Mouse (Mus musculus) hindbrain, embryonic 15.5 days (tissue): ENCODE data around the gene Inhbb. TPM values are rescaled to one million over a fixed set of nuclear protein-coding genes. Genes with fewer than 3 reads are reported as not detected.

Experiments used
- ATAC-seq: fragments of 200-750 bp; cut with Nextera tagmentation; 2 replicates; pipeline ENCODE4 v1.8.0; 2017; ENCODE audit warnings: low read depth, moderate number of reproducible peaks, moderate TSS enrichment; ENCODE audit not compliant: low FRiP score
- H3K27ac ChIP-seq: fragments of 300-500 bp; sonication (generic); replicated peaks from 2 replicates; pipeline ENCODE4 v1.5.1; 2015; ENCODE audit warnings: mild to moderate bottlenecking, inconsistent platforms
- H3K27me3 ChIP-seq: fragments of 300-500 bp; sonication (generic); 2 replicates; pipeline ENCODE4 v1.6.1; 2015; ENCODE audit warnings: control low read depth, inconsistent platforms
- H3K36me3 ChIP-seq: fragments of 300-500 bp; sonication (generic); 2 replicates; pipeline ENCODE4 v1.6.1; 2015; ENCODE audit warnings: control low read depth, inconsistent platforms
- H3K4me1 ChIP-seq: fragments of 300-500 bp; sonication (generic); replicated peaks from 2 replicates; pipeline ENCODE4 v1.6.1; 2015; ENCODE audit warnings: control low read depth, inconsistent platforms
- H3K4me2 ChIP-seq: fragments of 300-500 bp; sonication (generic); 2 replicates; pipeline ENCODE4 v1.6.1; 2015; ENCODE audit warnings: moderate library complexity, mild to moderate bottlenecking, inconsistent platforms
- H3K4me3 ChIP-seq: fragments of 300-500 bp; sonication (generic); 2 replicates; pipeline ENCODE4 v1.5.1; 2015; ENCODE audit warnings: mild to moderate bottlenecking, inconsistent platforms
- H3K9ac ChIP-seq: fragments of 300-500 bp; sonication (generic); 2 replicates; pipeline ENCODE4 v1.6.1; 2015; ENCODE audit warnings: inconsistent platforms
- H3K9me3 ChIP-seq: fragments of 300-500 bp; sonication (generic); 2 replicates; pipeline ENCODE4 v1.6.1; 2016; ENCODE audit warnings: control low read depth, inconsistent platforms
- WGBS: fragments of 180-500 bp; shearing (Covaris S2); methylation state at CpG from one replicate; pipeline ENCODE4 v1.1.7; 2015; 5-methylcytosine and 5-hydroxymethylcytosine counted together
- polyA plus RNA-seq: library from polyadenylated mRNA; unstranded; fragments of >200 nt; fragmentation: Nextera tagmentation; extraction: Ambion mirVana; gene quantifications from 2 replicates; pipeline ENCODE4 v1.2.1, GENCODE M21; 2015

The Inhbb gene
- polyA plus RNA-seq, 1 experiment from 2014 or later, result 3.0 TPM

DNA sequence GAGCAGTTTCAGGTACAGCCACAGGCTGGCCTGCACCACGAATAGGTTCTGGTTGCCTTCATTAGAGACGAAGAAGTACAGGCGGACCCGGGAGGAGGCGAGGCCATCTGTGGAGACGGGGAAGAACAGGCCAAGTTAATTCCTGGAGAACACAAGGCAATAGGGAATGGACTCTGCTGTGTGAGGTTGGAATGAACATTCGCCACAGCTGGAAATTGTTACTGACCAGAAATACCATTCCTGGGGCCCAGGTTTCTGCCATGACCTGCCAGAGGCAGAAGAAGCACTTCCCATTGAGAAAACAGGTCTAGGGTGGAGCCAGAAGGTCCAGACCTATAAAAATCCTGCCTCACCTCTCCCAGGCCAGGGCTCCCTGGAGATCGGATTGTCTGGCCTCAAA is 4.1 kb downstream of the Inhbb start:
- H3K27me3 ChIP-seq, result peaks cover 51% of the 10 kb centered on the region
- ATAC-seq, result no peak
- H3K4me1 ChIP-seq, result peaks cover 62% of the 10 kb centered on the region
- 0 out of 2 replicates have a peak overlapping the region, but pooled peaks have one; percentile 51 for H3K4me3 ChIP-seq
- no peak overlapping the region for H3K27ac ChIP-seq
- H3K9ac ChIP-seq, result no peak overlapping the region
- no peaks in the 10 kb centered on the region for H3K9me3 ChIP-seq
- 66% methylated on average over 8 of the region's 8 CpGs for WGBS
- peak overlapping the region; percentile 85 for H3K4me2 ChIP-seq
- H3K36me3 ChIP-seq, result no peaks in the 10 kb centered on the region

DNA sequence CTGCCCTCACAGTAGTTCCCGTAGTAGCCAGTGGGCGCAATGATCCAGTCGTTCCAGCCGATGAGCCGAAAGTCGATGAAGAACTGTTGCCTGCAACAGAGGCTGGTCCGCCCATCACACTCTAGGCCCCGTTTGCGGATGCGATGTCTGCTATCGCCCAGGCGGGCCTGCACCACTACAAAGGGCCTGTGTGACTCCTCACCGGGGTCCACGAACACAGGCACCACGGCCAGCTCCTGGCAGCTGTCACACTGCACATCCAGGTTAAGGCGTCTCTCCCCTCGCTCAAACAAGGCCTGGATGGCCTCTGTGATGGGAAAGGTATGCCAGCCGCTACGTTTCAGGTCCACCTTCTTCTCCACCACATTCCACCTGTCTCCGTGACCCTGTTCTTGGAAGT is 4.5 kb downstream of the Inhbb start:
- H3K4me1 ChIP-seq, result peaks cover 58% of the 10 kb centered on the region
- ATAC-seq, result no peak
- H3K4me2 ChIP-seq, result peak overlapping the region; percentile 85; the same call in 1 of the 2 replicates
- no peak overlapping the region for H3K9ac ChIP-seq
- no peak overlapping the region for H3K27ac ChIP-seq
- H3K36me3 ChIP-seq, result no peaks in the 10 kb centered on the region
- H3K27me3 ChIP-seq, result peaks cover 47% of the 10 kb centered on the region
- WGBS, result 78% methylated on average over 20 of the region's 20 CpGs
- no peak overlapping the region for H3K4me3 ChIP-seq
- H3K9me3 ChIP-seq, result no peaks in the 10 kb centered on the region

DNA sequence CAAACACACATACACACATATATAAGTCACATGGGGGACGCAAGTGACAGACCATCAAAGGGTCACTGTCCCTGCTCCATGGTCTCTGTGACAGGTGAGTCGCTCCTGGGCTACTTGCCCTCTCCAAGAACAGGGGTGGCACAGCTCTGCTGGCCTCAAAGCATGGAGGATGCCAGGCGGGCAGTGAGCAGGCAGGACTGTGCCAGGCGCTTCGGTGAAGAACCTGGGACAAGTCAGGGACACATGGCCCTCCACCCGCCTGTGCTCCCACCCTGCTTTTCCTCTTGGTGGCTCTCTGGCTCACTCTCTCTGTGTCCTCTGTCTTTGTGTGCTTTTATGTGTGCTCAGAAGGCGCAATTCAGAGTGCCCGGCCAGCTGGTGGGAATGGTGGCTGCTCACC is 5.4 kb downstream of the Inhbb start:
- Histone ChIP-seq H3K27ac (no peak overlapping the region), H3K4me1 (peaks cover 49% of the 10 kb centered on the region)

DNA sequence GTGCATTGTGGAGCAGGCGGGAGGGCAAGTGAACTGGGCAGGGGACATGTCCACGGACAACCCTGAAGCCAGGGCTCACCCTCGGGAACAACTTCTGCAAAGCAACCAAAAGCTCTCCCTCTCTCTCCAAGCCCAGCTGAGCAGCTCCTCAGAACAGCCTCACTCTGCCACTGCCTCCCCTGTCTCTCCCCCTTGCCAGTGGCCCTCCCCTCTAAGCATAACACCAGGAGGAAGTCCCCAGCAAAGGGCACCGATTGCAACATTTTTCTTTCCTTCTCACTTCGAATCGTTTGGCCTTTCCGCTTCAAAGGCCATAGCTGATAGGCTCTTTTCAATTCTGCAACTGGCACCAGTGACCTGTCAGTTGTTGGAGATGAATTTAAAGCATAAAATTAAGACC is 5.9 kb downstream of the Inhbb start:
- H3K4me2 ChIP-seq, result no peak overlapping the region
- H3K27ac ChIP-seq, result no peak overlapping the region
- no peak overlapping the region for H3K4me3 ChIP-seq
- 64% methylated on average over 7 of the region's 7 CpGs for WGBS
- no peaks in the 10 kb centered on the region for H3K9me3 ChIP-seq
- H3K27me3 ChIP-seq, result peaks cover 42% of the 10 kb centered on the region
- peaks cover 45% of the 10 kb centered on the region for H3K4me1 ChIP-seq
- H3K36me3 ChIP-seq, result no peaks in the 10 kb centered on the region
- no peak for ATAC-seq
- no peak overlapping the region for H3K9ac ChIP-seq

More for the DNA sequence above, 5.4 kb downstream of the Inhbb start:
- WGBS, result 66% methylated on average over 8 of the region's 8 CpGs
- Histone ChIP-seq H3K9me3 (no peaks in the 10 kb centered on the region), H3K27me3 (peaks cover 42% of the 10 kb centered on the region), H3K9ac (no peak overlapping the region), H3K36me3 (no peaks in the 10 kb centered on the region), H3K4me3 (no peak overlapping the region), H3K4me2 (no peak overlapping the region)
- no peak for ATAC-seq

DNA sequence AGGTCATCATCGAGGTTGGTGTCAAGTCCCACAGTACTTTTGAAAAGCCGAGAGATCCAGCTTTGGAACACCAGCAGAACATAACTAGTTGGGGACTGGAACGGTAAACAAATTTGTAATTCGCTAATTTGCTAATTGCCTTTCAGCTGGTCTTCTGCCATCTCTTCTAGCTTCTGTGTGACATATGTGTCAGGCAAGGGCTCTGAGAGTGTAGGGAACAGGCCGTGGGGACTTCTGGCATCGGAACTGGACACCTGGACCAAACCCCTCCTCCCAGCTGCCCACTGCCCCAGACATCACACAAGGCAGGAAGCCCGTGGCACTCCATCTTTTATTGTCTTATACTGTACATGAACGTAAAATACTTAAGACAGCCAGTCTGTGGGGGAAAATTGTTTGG is 6.9 kb downstream of the Inhbb start:
- H3K27ac ChIP-seq, result no peak overlapping the region
- H3K4me3 ChIP-seq, result no peak overlapping the region
- WGBS, result 73% methylated on average over 8 of the region's 8 CpGs
- ATAC-seq, result no peak
- H3K4me1 ChIP-seq, result peaks cover 35% of the 10 kb centered on the region
- no peak overlapping the region for H3K4me2 ChIP-seq
- H3K9ac ChIP-seq, result no peak overlapping the region
- no peaks in the 10 kb centered on the region for H3K36me3 ChIP-seq
- H3K27me3 ChIP-seq, result peaks cover 39% of the 10 kb centered on the region
- H3K9me3 ChIP-seq, result no peaks in the 10 kb centered on the region

DNA sequence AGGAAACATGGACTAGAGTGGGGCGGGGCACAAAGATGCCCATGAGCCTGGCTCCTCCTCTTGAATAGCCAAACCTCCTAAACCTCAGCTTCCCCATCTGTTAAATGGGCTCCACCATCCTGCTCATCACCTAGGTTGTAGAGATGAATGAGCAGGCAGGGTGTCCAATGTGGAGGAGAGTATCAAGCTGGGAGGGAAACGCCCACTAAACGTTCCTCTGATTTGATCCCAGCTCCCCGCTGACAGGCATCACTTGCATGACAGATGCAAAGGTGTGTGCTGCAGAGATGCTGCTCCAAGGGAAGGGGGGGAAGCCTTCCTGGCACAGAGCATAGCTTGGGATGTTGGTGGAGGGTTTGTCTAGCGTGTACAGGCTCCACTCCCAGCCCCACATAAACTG is 11.4 kb downstream of the Inhbb start:
- Histone ChIP-seq H3K4me3 (no peak overlapping the region), H3K9me3 (no peaks in the 10 kb centered on the region), H3K9ac (no peak overlapping the region), H3K27me3 (no peaks in the 10 kb centered on the region; the same call in 1 of the 2 replicates), H3K4me2 (no peak overlapping the region), H3K27ac (no peak overlapping the region), H3K36me3 (no peaks in the 10 kb centered on the region), H3K4me1 (peaks cover 7% of the 10 kb centered on the region; the same call in 1 of the 2 replicates)
- WGBS, result 73% methylated on average over 5 of the region's 5 CpGs
- ATAC-seq, result no peak

DNA sequence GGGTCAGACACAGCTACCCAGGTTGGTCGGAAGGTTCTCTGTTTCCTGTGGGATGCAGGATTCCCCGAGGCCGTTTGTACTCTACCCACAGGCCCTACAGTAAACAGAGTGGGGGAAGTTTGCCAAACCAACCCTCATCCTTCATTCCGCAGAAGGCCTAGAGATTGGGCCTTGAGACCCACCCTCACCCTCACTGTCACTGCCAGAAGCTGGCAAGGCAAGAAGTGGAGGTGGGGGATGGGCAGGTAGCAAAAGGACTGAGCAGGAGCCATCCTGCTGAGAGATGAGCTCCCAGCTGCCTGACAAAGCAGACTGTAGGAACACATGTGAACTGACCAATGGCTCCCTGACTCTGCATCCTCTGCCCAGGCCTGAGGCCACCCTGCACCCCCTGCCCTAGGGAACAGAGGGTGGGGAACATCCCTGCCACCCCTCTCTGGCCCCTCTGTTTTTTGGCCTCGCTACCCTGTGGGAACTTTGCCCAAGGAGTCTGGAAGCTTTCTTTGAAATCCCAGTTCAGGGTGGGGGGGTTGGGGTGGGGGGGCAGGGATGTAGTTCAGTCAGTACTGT is 12.4 kb downstream of the Inhbb start:
- H3K9me3 ChIP-seq, result no peaks in the 10 kb centered on the region
- peak; percentile 64 for ATAC-seq
- WGBS, result 51% methylated on average over 5 of the region's 5 CpGs

DNA sequence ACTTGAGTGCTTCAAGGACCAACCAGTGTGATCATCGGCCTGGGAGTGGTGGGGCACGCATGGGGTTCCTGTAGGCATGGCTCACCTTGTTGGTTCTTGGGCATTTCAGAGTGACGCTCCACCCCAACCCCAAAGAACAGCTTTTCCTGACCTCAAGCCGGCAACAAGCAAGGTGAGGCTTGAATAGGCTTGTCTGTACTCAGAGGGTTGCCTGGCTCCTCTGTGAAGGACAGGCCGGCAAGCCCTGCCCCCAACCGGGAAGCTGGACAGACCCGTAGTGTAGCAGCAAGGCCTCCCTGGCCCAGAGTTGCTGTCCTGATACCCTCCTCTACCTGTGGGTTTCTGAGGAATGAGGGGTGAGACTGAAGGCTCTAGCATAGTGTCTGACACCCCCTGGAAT is 12.9 kb downstream of the Inhbb start:
- peaks cover 7% of the 10 kb centered on the region; the same call in 1 of the 2 replicates for H3K4me1 ChIP-seq
- H3K4me2 ChIP-seq, result no peak overlapping the region
- ATAC-seq, result peak; percentile 17; the same call in 1 of the 2 replicates
- WGBS, result 67% methylated on average over 7 of the region's 7 CpGs
- H3K9me3 ChIP-seq, result no peaks in the 10 kb centered on the region
- H3K36me3 ChIP-seq, result no peaks in the 10 kb centered on the region
- H3K27ac ChIP-seq, result no peak overlapping the region
- H3K4me3 ChIP-seq, result no peak overlapping the region
- no peak overlapping the region for H3K9ac ChIP-seq
- no peaks in the 10 kb centered on the region for H3K27me3 ChIP-seq

More for the DNA sequence above, 12.4 kb downstream of the Inhbb start:
- peaks cover 7% of the 10 kb centered on the region; the same call in 1 of the 2 replicates for H3K4me1 ChIP-seq
- no peaks in the 10 kb centered on the region for H3K36me3 ChIP-seq
- H3K4me2 ChIP-seq, result no peak overlapping the region
- peak overlapping the region; percentile 46; the same call in 1 of the 2 replicates for H3K27ac ChIP-seq
- H3K27me3 ChIP-seq, result no peaks in the 10 kb centered on the region; the same call in 1 of the 2 replicates
- H3K9ac ChIP-seq, result no peak overlapping the region
- H3K4me3 ChIP-seq, result no peak overlapping the region

DNA sequence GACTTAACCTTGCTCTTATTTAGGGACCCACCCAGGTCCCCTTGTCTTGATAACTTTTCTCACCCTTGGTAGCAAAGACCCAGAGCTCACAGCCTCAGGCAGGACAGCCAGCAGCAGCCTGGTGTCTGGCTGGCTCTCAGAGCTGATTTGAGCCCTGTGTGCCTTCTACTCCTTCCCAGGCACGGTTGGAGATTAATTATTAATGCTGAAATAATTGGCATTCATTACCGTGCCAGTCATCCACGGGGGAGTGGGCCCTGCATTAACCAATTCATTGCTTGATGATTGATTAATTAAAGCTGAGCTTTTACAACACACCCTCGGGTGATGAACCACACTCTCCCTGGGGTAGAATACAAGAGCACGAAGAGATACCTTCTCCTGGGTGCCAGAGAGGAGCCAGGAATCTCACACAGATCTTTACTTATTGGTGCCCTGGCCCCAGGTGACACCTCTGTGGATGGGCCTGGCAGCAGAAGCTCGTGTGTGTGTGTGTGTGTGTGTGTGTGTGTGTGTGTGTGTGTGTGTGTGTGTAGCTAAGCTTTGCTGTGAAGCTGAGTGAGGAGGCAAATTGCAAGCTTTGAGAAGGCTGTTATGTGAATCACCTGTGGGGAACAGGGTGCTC is 14.2 kb downstream of the Inhbb start:
- Histone ChIP-seq H3K9ac (no peak overlapping the region), H3K4me3 (no peak overlapping the region), H3K4me1 (peaks cover 7% of the 10 kb centered on the region; the same call in 1 of the 2 replicates), H3K4me2 (no peak overlapping the region), H3K36me3 (no peaks in the 10 kb centered on the region), H3K27me3 (no peaks in the 10 kb centered on the region), H3K9me3 (no peaks in the 10 kb centered on the region), H3K27ac (no peak overlapping the region)
- WGBS, result 15% methylated on average over 6 of the region's 6 CpGs
- peak; percentile 55; the same call in 1 of the 2 replicates for ATAC-seq

DNA sequence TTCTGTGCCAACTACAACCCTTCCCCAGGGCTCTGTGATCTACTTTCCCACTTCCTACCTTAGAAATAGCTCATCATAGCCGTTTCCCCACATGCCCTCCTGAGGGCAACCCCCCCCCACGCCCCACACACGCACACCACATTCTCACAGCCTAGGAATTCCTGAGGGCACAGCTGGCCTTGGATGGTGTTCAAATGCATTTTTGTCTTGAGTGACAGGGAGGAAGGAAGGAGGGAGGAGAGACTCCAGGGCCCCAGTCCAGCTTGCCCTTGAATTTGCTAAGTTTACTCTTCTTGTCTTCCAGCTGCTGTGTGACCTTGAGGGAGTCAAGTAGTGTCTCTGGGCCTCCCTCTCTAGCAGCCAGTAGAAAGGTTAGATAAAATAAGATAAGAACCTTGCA is 17.2 kb downstream of the Inhbb start:
- Histone ChIP-seq H3K4me2 (no peak overlapping the region), H3K4me1 (peaks cover 4% of the 10 kb centered on the region; the same call in 1 of the 2 replicates), H3K36me3 (no peaks in the 10 kb centered on the region), H3K27ac (no peak overlapping the region), H3K9ac (no peak overlapping the region), H3K9me3 (no peaks in the 10 kb centered on the region), H3K4me3 (no peak overlapping the region), H3K27me3 (no peaks in the 10 kb centered on the region)
- WGBS, result 29% methylated on average over 3 of the region's 3 CpGs
- no peak for ATAC-seq

DNA sequence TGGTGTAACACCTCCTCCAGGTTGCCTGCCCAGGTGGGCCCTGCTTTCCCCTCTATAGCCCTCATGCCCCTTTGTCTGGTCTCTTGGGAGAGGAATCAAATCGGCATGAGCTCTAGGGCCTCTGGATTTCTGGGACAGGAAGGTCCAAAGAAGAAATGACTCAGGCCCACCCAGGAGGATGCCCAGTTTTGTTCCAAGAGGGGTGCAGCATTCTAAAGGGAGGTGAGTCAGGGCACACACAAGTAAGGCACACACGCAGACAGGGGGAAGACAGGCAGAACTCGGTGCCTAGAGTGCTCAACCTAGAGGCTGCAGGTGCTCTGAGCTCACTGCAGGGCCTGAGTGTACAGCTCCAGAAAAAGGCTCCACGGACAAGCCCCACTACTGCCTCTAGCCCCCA is 17.7 kb downstream of the Inhbb start:
- no peaks in the 10 kb centered on the region for H3K36me3 ChIP-seq
- no peaks in the 10 kb centered on the region for H3K9me3 ChIP-seq
- no peak overlapping the region for H3K4me2 ChIP-seq
- H3K27me3 ChIP-seq, result no peaks in the 10 kb centered on the region
- no peaks in the 10 kb centered on the region for H3K4me1 ChIP-seq
- 80% methylated on average over 4 of the region's 4 CpGs for WGBS
- no peak overlapping the region for H3K4me3 ChIP-seq
- no peak overlapping the region for H3K9ac ChIP-seq
- no peak overlapping the region for H3K27ac ChIP-seq
- no peak for ATAC-seq

DNA sequence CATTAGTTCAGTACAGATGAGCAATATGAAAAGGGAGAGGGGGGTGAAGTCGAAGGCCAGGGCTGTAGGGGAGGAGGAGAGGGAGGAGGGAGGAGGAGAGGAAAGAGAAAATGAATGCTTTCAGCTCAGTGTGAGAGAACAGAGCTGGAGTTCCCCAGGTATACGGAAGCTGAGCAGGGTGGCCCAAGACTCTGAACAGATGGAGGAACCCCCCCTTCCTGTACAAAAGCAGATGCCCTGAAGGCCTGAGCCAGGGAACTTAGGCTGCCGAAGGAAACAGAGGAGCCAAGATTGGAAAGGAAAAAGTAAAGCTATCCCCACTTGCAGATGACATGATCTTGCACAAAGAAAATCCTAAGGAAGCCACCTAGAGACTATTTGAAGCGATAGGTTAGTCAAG is 20.8 kb downstream of the Inhbb start:
- H3K4me1 ChIP-seq, result no peaks in the 10 kb centered on the region
- 59% methylated on average over 4 of the region's 4 CpGs for WGBS
- no peaks in the 10 kb centered on the region for H3K27me3 ChIP-seq
- H3K36me3 ChIP-seq, result no peaks in the 10 kb centered on the region
- no peaks in the 10 kb centered on the region for H3K9me3 ChIP-seq
- no peak overlapping the region for H3K9ac ChIP-seq
- no peak for ATAC-seq
- no peak overlapping the region for H3K27ac ChIP-seq
- no peak overlapping the region for H3K4me3 ChIP-seq
- no peak overlapping the region for H3K4me2 ChIP-seq
